Mouse (Mus musculus): Measurements from ENCODE around the gene Cdip1. TPM values are rescaled to one million over a fixed set of nuclear protein-coding genes. Genes with fewer than 3 reads are reported as not detected.

The Cdip1 gene
- polyA plus RNA-seq, 2 experiments from 2014 or later: 32.8 to 56.2 TPM

- no peak for ATAC-seq
Measured at GRCm38 (mm10) chr16:4713861-4714710, 76.0 kb downstream of the Cdip1 start.

- ATAC-seq: no peak
Measured at GRCm38 (mm10) chr16:4711173-4711572, 78.9 kb downstream of the Cdip1 start.

- ATAC-seq: no peak
Measured at GRCm38 (mm10) chr16:4705541-4705940, 84.6 kb downstream of the Cdip1 start.

GRCm38 (mm10) chr16:4702646-4703045 lies 87.4 kb downstream of the Cdip1 start:
- no peak for ATAC-seq

- ATAC-seq: no peak
Measured at GRCm38 (mm10) chr16:4701211-4701610, 88.9 kb downstream of the Cdip1 start.

Other genes with a start within 250 kb of the Cdip1 start
- under 1 TPM; 0.42 to 0.97 TPM for gene Srl, start 248.5 kb downstream of the Cdip1 start, polyA plus RNA-seq (2017; shearing (Covaris generic))
- 1 to 10 TPM; 6.5 to 7.3 TPM for gene Tfap4, start 230.4 kb downstream of the Cdip1 start, polyA plus RNA-seq (2017; shearing (Covaris generic))
- under 1 TPM in 1 of 2 experiments, not detected in 1; 0.73 TPM for gene Glis2, start 195.6 kb downstream of the Cdip1 start, polyA plus RNA-seq (2017; shearing (Covaris generic))
- 10 to 100 TPM; 35.7 TPM for gene Pam16, start 165.3 kb downstream of the Cdip1 start, polyA plus RNA-seq (2017; shearing (Covaris generic))
- 1 to 10 TPM; 2.2 to 2.9 TPM for gene Vasn, start 150.4 kb downstream of the Cdip1 start, polyA plus RNA-seq (2017; shearing (Covaris generic))
- gene Dnaja3, start 150.3 kb downstream of the Cdip1 start, polyA plus RNA-seq (2017; shearing (Covaris generic)): 10 to 100 TPM; 24.4 to 29.0 TPM
- 100 to 1,000 TPM; 102 to 174 TPM for gene Coro7, start 110.5 kb downstream of the Cdip1 start, polyA plus RNA-seq (2017; shearing (Covaris generic))
- gene Nmral1, start 70.9 kb downstream of the Cdip1 start, polyA plus RNA-seq (2017; shearing (Covaris generic)): 10 to 100 TPM in 1 of 2 experiments, 1 to 10 TPM in 1; 7.4 to 10.3 TPM
- gene Hmox2, start 63.9 kb downstream of the Cdip1 start, polyA plus RNA-seq (2017; shearing (Covaris generic)): 100 to 1,000 TPM; 114 to 119 TPM
- 1 to 10 TPM in 1 of 2 experiments, under 1 TPM in 1; 0.68 to 1.3 TPM for gene 4930562C15Rik, start 45.1 kb upstream of the Cdip1 start, polyA plus RNA-seq (2017; shearing (Covaris generic))
- gene Ubald1, start 90.0 kb upstream of the Cdip1 start, polyA plus RNA-seq (2017; shearing (Covaris generic)): 10 to 100 TPM; 19.3 to 21.6 TPM
- 10 to 100 TPM; 35.2 to 58.5 TPM for gene Mgrn1, start 96.0 kb upstream of the Cdip1 start, polyA plus RNA-seq (2017; shearing (Covaris generic))
- gene Nudt16l1, start 148.5 kb upstream of the Cdip1 start, polyA plus RNA-seq (2017; shearing (Covaris generic)): 100 to 1,000 TPM in 1 of 2 experiments, 10 to 100 TPM in 1; 92.1 to 106 TPM
- gene Anks3, start 173.9 kb upstream of the Cdip1 start, polyA plus RNA-seq (2017; shearing (Covaris generic)): 10 to 100 TPM; 41.4 to 64.3 TPM
- not detected for gene Sept12, start 207.6 kb upstream of the Cdip1 start, polyA plus RNA-seq (2017; shearing (Covaris generic))
- not detected for gene Smim22, start 217.0 kb upstream of the Cdip1 start, polyA plus RNA-seq (2017; shearing (Covaris generic))
- gene Rogdi, start 223.3 kb upstream of the Cdip1 start, polyA plus RNA-seq (2017; shearing (Covaris generic)): 10 to 100 TPM; 19.8 to 35.0 TPM

Data from CD4-positive, CD25-positive, alpha-beta regulatory T cell, adult 4 months (primary cell).